Mouse (Mus musculus) urinary bladder, postnatal 14 days (tissue): Measurements from ENCODE around the gene Kcnh7.

Source experiments
- DNase-seq: peaks from one replicate; pipeline ENCODE4 v3.0.0; 2021; ENCODE audit warnings: low spot score

The Kcnh7 gene

DNA sequence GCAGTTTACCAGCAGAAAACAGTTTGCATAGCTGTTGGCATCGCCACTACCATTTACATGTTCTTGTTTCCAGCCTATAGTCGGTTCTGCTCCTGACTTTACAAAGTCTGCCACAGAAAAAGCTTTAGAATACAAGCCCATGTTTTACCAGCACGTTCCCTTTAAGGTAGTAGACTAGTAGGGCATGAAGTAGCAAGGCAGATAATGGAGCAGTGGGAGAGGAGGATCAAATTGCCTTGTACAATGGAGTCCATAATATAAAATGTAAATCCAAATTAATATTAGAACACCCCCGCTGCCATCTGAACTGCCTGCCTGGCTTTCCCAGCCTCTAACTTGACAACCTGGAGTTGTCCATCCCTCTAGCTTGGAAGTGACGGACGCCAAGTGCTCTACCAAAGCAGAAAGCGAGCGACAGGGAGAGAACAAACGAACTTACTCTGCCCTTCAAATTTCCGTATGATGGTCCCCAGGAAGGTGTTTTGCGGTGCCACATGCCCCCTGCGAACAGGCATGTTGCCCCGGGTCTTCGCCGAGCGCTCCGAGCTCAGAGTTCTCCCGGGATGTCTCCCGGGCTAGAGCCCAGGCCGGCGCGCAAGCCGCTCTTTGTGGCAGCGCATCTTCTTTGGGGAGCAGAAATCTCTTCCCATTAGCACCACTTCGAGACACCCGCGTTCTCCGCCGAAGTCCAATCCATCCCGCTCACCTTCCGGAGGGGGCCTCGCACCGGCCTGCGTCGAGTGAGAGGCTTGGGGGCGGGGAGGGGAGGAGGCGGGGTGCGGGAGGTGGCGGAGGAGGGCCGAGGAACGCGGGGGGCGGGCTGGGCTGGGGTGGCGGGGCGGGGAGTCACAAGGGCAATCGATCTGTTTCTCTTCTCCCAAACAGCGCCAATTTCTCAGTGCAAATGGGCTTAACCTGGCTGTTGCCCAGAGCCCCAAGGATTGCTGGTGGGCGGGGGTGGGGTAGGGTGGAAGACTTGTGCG, at the start of gene Kcnh7:
TSS of gene Kcnh7 (minus strand) at position 725 of the 983 bp plus-strand sequence.
- no peak for DNase-seq

- no peak for DNase-seq
Observed at GRCm38 (mm10) chr2:63207435-63207834, 23.3 kb upstream of the Kcnh7 start.

GRCm38 (mm10) chr2:63186014-63186413, 1.9 kb upstream of the Kcnh7 start:
- DNase-seq = no peak

DNA sequence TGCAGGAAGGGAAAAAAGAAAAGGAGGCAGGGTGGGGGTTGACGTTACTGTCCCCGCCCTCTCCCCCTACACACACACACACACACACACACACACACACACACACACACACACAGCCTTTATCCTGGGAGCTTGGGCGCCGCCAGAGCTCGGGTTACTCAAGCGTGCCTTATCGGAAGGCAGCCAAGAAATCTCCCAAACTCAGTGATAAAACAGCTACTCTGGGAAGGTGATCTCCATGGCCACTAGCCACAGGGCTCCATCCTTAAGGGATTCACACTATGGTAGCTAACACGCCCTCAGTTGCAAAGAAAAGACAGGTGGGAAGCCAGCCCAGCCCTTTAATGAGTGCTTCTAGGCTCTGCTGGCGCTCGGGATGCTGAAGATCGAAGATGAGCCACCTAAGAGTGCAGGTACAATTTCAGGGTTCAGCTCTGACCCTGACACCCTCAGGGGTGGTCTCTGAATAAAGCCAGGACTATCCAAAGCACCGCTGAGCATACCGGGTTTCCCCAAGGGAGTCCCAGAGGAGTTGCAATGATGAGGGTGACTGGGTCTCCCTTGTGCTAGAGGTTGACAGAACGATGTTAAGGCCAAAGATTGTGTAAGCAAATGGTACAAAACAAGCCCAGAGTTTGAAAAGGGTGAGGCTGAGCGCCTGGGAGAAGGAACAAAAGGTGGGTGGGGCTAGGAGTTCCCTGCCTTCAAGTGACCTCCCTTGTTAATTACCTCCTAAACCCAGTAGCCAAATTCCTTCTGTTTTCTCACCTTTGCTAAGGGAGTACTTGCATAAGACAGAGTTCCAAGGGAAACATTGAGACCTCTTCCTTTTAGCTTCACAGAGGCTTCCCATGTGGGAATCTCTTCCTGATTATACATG, 704 bp upstream of the Kcnh7 start:
- DNase-seq = no peak

- no peak for DNase-seq
Observed at GRCm38 (mm10) chr2:63153701-63154100, 30.4 kb downstream of the Kcnh7 start.

GRCm38 (mm10) chr2:63127762-63128516, 56.1 kb downstream of the Kcnh7 start:
- no peak for DNase-seq

GRCm38 (mm10) chr2:63120316-63120715, 63.8 kb downstream of the Kcnh7 start:
- DNase-seq = no peak

DNA sequence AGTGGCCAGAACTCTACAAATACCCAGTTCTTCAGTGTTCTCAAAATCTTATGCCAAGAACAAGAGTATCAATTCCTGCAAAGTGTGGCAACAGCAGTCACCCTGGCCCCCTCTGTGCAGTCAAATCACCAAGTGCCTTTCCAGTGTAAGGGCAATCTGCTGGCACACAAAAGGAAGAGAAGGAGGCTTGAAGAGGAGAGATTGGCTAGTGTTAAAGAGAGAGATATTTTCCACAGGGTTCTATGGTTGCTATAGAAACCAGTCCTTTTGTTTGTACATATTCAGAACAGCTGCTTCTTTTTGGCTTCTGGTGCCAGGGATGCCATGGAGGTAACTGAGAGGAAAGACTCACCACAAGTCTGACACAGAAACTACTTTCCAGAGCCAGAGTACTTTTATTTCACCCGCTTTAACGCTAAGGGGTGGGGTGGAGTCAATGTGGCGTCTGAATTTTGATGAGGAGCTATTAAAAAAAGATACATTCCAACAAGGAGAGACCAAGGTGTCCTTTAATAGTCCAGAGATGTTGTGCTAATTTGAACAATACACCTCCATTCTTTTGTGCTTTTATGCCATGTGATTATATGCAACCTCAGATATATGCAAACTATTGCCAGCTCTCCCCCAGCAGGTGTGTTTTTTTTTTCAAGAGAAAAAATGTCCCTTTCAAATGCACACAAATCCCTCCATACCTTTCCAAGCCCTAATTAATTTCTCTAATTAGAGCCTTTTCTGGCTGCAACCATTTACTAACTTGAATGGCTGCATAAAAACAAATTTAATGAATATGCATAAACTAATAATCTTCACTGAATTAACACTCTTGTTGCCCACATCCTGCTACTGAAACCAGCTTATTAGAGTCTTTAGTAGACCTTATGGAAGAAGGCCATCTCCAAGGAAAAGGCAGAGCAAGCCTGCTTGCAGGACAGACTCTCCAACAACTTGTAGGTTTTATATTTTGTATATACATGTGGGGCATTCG, 66.6 kb downstream of the Kcnh7 start:
- no peak for DNase-seq

DNA sequence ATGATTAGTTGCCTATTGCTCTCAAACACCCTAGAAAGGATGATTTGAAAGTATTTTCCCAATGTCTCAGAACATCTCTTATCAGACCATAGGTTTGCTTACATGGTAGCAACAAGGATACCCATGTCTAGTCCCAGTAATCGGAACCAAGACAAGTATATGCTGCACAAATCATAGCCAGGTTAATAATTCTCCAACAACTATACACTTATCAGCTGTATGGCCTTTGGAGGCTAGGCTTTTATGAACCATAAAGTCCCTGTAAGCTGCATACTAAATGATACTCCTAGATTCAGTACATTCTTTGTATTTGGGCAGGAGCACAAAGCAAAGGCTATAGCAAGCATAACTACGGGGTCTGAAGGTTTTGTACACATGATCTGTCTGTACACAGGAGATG, 78.1 kb downstream of the Kcnh7 start:
- DNase-seq = no peak

- no peak for DNase-seq
Observed at GRCm38 (mm10) chr2:63099676-63100075, 84.4 kb downstream of the Kcnh7 start.

GRCm38 (mm10) chr2:63091775-63092174, 92.3 kb downstream of the Kcnh7 start:
- DNase-seq = no peak

- DNase-seq = no peak
Observed at GRCm38 (mm10) chr2:63090447-63090846, 93.6 kb downstream of the Kcnh7 start.

DNA sequence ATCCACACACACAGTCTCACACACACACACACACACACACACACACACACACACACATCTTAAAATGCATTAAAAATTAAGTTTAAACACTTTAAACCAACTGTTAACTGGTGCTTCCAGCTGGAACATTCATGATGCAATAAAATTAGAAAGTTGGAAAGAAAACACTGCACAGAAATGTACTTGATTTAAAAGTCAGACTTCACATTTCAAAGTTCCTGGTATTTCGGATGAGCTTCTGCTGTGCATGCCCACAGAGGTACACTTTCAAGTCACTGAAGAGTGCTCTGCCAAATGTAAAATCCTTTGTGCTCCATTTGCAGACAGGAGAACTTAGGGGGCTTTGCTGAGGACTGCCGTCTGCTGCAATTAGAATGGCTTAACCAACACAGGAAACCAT, 125.7 kb downstream of the Kcnh7 start:
- DNase-seq = no peak

DNA sequence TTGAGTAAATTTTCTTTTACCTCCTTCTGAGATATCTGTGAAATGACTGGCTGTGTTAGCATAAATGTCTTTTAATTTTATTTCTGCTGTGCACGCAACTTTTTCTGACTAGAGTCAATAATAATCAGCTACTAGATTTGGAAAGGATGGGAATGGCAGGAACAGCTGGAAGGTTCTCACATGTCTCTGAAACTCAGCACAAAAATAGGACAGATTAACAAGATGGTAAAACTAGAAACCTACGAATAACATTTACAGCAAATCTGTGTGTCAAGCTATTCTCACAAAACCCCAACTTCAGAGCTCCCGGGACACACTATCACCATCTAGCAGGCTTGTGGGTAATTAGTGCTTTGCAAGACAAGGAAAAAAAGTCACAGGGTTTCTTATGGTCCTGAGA, 134.2 kb downstream of the Kcnh7 start:
- DNase-seq = no peak

GRCm38 (mm10) chr2:63039718-63040117, 144.4 kb downstream of the Kcnh7 start:
- DNase-seq = no peak

- no peak for DNase-seq
Observed at GRCm38 (mm10) chr2:63014909-63015308, 169.2 kb downstream of the Kcnh7 start.

GRCm38 (mm10) chr2:63009141-63009540, 174.9 kb downstream of the Kcnh7 start:
- DNase-seq = no peak

DNA sequence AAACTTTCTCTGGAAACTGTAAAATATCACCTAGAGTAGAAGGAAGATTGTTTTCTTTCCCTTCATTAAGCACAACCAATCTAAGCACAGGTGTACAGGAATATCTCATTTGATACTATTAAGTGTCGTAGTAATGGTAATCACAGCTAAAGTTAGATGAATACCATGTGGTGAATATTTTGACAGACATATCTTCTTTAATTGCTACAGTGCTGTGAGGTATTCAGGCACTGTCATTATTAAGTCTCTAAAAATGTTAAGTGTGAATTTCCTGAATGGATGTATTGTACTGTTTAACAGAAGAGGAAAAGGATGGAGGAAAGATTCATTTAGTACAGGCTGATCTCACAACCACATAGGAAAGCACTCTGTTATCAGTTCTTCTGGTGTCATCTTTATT, 181.3 kb downstream of the Kcnh7 start:
- DNase-seq = no peak

GRCm38 (mm10) chr2:62997692-62998091, 186.4 kb downstream of the Kcnh7 start:
- DNase-seq = no peak

DNA sequence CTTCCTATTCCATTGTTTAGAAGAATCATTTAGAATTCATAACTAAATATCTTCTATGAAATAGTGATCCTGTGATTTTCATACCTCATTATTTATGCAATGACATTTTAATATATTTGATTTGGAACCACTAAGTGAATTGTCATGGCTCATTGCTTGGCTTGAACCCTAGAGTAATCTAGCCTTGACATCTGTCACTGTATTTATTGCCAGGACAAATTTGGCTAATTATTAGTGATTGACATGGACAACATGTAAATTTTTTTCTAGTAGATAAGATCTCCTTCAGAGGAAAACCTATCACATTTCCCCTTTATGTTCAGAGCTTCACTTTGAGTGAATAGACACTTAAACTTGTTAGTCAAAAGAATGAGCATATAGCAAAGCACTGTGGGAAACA, 195.5 kb downstream of the Kcnh7 start:
- no peak for DNase-seq

DNA sequence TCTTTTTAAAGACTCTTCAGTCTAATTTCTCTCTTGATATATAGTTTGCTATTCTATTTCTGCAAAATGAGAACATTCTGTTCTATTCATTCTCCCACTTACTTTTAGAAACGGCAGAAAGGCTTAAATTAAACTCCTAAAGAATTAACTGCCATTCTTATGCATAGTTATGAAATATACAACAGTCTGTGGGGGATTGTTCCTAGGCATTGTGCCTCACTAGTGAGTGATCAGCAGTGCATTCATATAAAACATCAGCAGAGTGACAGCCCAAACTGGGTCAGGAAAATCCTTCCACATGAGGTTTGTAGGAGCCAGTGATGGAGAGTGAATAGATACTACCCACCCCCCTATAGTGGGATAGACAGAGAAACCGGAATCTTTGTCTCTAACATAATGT, 200.2 kb downstream of the Kcnh7 start:
- DNase-seq = no peak
